Mouse (Mus musculus) G1E (cell line): ENCODE measurements around the gene Edem3.
A peak's percentile ranks its signal among the peaks of the same experiment; 100 is the strongest.

Experiments
- CTCF ChIP-seq: IDR thresholded peaks from 2 replicates; pipeline ENCODE4 v1.5.1; 2012; ENCODE audit warnings: low read depth, low read length, inconsistent platforms, mixed read lengths
- GATA1 ChIP-seq: IDR thresholded peaks from 2 replicates; pipeline ENCODE4 v1.6.1; 2012; ENCODE audit warnings: borderline replicate concordance, low read length, inconsistent platforms, mixed read lengths
- GATA2 ChIP-seq: IDR thresholded peaks from 2 replicates; pipeline ENCODE4 v1.6.1; 2012; ENCODE audit warnings: low read depth, low read length, inconsistent platforms, borderline replicate concordance
- TAL1 ChIP-seq: conservative IDR thresholded peaks from 2 replicates; pipeline ENCODE4 v1.6.1; 2012; ENCODE audit warnings: low read depth, low read length, inconsistent platforms, mixed read lengths

GRCm38 (mm10) chr1:151766976-151767654 lies 11.9 kb downstream of the Edem3 start:
- TF ChIP-seq CTCF = 0 out of 2 replicates have a peak, but pooled peaks have one; percentile 8
- no peak for TF ChIP-seq TAL1
- no peak for TF ChIP-seq GATA1
- no peak for TF ChIP-seq GATA2
